Mouse (Mus musculus) ES-E14 (cell line): ENCODE measurements around the gene Sncb. TPM values are rescaled to one million over a fixed set of nuclear protein-coding genes. Genes with fewer than 3 reads are reported as not detected.

ENCODE experiments used
- DNase-seq: peaks from one replicate; pipeline ENCODE4 v3.0.0-alpha.2; 2013; ENCODE audit warnings: low read depth, low spot score
- H3K27ac ChIP-seq: 2 replicates; pipeline ENCODE4 v1.5.1; 2012; ENCODE audit warnings: low read depth, mild to moderate bottlenecking, low read length, moderate library complexity, mixed read lengths; ENCODE audit not compliant: poor library complexity, insufficient read depth, severe bottlenecking
- H3K36me3 ChIP-seq: 2 replicates; pipeline ENCODE4 v1.6.1; 2012; ENCODE audit warnings: mild to moderate bottlenecking, low read length, moderate library complexity, mixed read lengths; ENCODE audit not compliant: control insufficient read depth, poor library complexity, insufficient read depth, severe bottlenecking
- H3K4me1 ChIP-seq, 2 experiments: fragments of 150-350 bp in 1 of 2; sonication (generic) in 1 of 2; 2 replicates each; pipeline ENCODE4 v1.6.1; 2012; ENCODE audit warnings: low read length in 2 of 2, mild to moderate bottlenecking in 1 of 2, mixed read lengths in 1 of 2; ENCODE audit not compliant: control insufficient read depth in 2 of 2, insufficient read depth in 2 of 2, poor library complexity in 1 of 2
- H3K4me3 ChIP-seq, 2 experiments: fragments of 150-350 bp in 1 of 2; sonication (generic) in 1 of 2; 2 replicates each; pipeline ENCODE4 v1.5.1; 2012; ENCODE audit warnings: low read length in 2 of 2, low read depth in 1 of 2, mild to moderate bottlenecking in 1 of 2, mixed read lengths in 1 of 2; ENCODE audit not compliant: insufficient read depth in 1 of 2, poor library complexity in 1 of 2, severe bottlenecking in 1 of 2
- H3K9ac ChIP-seq: 2 replicates; pipeline ENCODE4 v1.6.1; 2012; ENCODE audit warnings: low read depth, mild to moderate bottlenecking, low read length, mixed read lengths; ENCODE audit not compliant: poor library complexity, insufficient read depth, severe bottlenecking
- H3K9me3 ChIP-seq: fragments of 150-350 bp; sonication (generic); 2 replicates; pipeline ENCODE4 v1.6.1; 2012; ENCODE audit warnings: low read depth, mild to moderate bottlenecking, low read length; ENCODE audit not compliant: control insufficient read depth, insufficient read depth
- CHD2 ChIP-seq: IDR thresholded peaks from 2 replicates; pipeline ENCODE4 v1.6.1; 2014; ENCODE audit warnings: mild to moderate bottlenecking, low read depth, low read length, inconsistent platforms
- HCFC1 ChIP-seq: IDR thresholded peaks from 2 replicates; pipeline ENCODE4 v1.6.1; 2012; ENCODE audit warnings: low read length, inconsistent platforms, borderline replicate concordance; ENCODE audit not compliant: insufficient read depth
- MAFK ChIP-seq: IDR thresholded peaks from 2 replicates; pipeline ENCODE4 v1.6.1; 2014; ENCODE audit warnings: mild to moderate bottlenecking, low read depth, low read length, inconsistent platforms; ENCODE audit not compliant: insufficient read depth
- ZC3H11A ChIP-seq: IDR thresholded peaks from 2 replicates; pipeline ENCODE4 v1.6.1; 2012; ENCODE audit warnings: low read depth, mild to moderate bottlenecking, inconsistent platforms, low read length, borderline replicate concordance
- ZNF384 ChIP-seq: IDR thresholded peaks from 2 replicates; pipeline ENCODE4 v1.6.1; 2012; ENCODE audit warnings: low read depth, low read length, inconsistent platforms
- in situ Hi-C, 2 experiments: fragments of 600-800 bp; cut with MboI; formaldehyde crosslinking; loops; one replicate each; pipeline ENCODE4 v1.15.1; 2025; ENCODE audit warnings: low sequenced_read_pairs in 2 of 2, inconsistent platforms in 1 of 2; ENCODE audit not compliant: unreplicated experiment in 2 of 2
- total RNA-seq: library from RNA; depleted of rRNA; stranded (reverse); fragments of 300-350 nt; gene quantifications from 2 replicates; pipeline ENCODE4 v1.2.3, GENCODE M21; 2012

Sncb gene
- total RNA-seq, 1 experiment, result not detected

DNA sequence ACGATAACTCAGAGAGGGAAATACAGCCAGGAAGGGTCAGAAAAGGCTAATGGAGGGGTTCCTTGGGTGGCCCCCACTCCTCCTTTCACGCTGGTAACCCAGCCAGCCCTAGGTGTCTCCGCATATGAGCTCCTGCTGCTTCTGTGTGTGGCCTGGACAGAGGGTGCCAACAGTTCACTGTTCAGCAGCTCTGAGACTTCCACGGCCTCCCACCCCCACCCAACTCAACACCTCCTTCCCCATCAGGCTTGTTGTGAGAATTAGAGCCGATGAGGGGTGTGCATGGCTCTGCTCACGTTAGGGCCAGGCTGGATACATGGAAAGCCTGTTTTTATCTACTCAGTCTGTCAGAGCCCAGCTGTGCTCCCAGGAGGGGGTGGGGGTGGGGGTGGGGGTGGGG, 20.3 kb downstream of the Sncb start:
- TF ChIP-seq CHD2, result no peak
- TF ChIP-seq ZNF384, result no peak
- no peak for TF ChIP-seq MAFK
- TF ChIP-seq ZC3H11A, result no peak
- TF ChIP-seq HCFC1, result no peak
- DNase-seq, result no peak
- no peaks in the 10 kb centered on the region for H3K36me3 ChIP-seq
- no peak overlapping the region for H3K4me3 ChIP-seq
- in situ Hi-C loops, result no loop called here
- no peak overlapping the region for H3K9ac ChIP-seq
- H3K9me3 ChIP-seq, result no peaks in the 10 kb centered on the region
- no peak overlapping the region for H3K27ac ChIP-seq
- 0 out of 4 replicates have a peak, but pooled peaks cover 0 to 2% of the 10 kb centered on the region in 2 experiments for H3K4me1 ChIP-seq

- H3K9me3 ChIP-seq, result no peaks in the 10 kb centered on the region
- no peaks in the 10 kb centered on the region for H3K36me3 ChIP-seq
- H3K27ac ChIP-seq, result no peak overlapping the region
- H3K4me3 ChIP-seq, result peak overlapping the region; percentile 74 to 82
- no peak for TF ChIP-seq HCFC1
- TF ChIP-seq CHD2, result no peak
- TF ChIP-seq ZC3H11A, result no peak
- no peak for TF ChIP-seq ZNF384
- TF ChIP-seq MAFK, result no peak
- 0 out of 4 replicates have a peak, but pooled peaks cover 0 to 4% of the 10 kb centered on the region in 2 experiments for H3K4me1 ChIP-seq
- peak overlapping the region; percentile 77 for H3K9ac ChIP-seq
- in situ Hi-C loops, result no loop called here
- DNase-seq, result no peak
Observed at GRCm38 (mm10) chr13:54738213-54738601, 28.2 kb downstream of the Sncb start.

- no peak for DNase-seq
- H3K9me3 ChIP-seq, result no peaks in the 10 kb centered on the region
- peak overlapping the region; percentile 77 for H3K9ac ChIP-seq
- in situ Hi-C loops, result no loop called here
- no peak for TF ChIP-seq ZC3H11A
- no peak for TF ChIP-seq HCFC1
- no peak for TF ChIP-seq ZNF384
- no peak for TF ChIP-seq CHD2
- TF ChIP-seq MAFK, result no peak
- H3K36me3 ChIP-seq, result no peaks in the 10 kb centered on the region
- H3K4me3 ChIP-seq, result peak overlapping the region; percentile 74 to 82
- no peak overlapping the region for H3K27ac ChIP-seq
- 0 out of 4 replicates have a peak, but pooled peaks cover 0 to 4% of the 10 kb centered on the region in 2 experiments for H3K4me1 ChIP-seq
Observed at GRCm38 (mm10) chr13:54737488-54738212, 28.7 kb downstream of the Sncb start.

GRCm38 (mm10) chr13:54736931-54737330, 29.5 kb downstream of the Sncb start:
- TF ChIP-seq ZC3H11A (no peak), MAFK (no peak)
- H3K36me3 ChIP-seq, result no peaks in the 10 kb centered on the region
- no peaks in the 10 kb centered on the region for H3K9me3 ChIP-seq
- H3K9ac ChIP-seq, result no peak overlapping the region; the same call in 1 of the 2 replicates
- DNase-seq, result no peak
- H3K27ac ChIP-seq, result no peak overlapping the region
- 0 out of 4 replicates have a peak, but pooled peaks cover 0 to 4% of the 10 kb centered on the region in 2 experiments for H3K4me1 ChIP-seq
- in situ Hi-C loops, result no loop called here
- peak overlapping the region in 1 of 2 experiments; percentile 74; a peak in 2 of 4 replicates for H3K4me3 ChIP-seq

DNA sequence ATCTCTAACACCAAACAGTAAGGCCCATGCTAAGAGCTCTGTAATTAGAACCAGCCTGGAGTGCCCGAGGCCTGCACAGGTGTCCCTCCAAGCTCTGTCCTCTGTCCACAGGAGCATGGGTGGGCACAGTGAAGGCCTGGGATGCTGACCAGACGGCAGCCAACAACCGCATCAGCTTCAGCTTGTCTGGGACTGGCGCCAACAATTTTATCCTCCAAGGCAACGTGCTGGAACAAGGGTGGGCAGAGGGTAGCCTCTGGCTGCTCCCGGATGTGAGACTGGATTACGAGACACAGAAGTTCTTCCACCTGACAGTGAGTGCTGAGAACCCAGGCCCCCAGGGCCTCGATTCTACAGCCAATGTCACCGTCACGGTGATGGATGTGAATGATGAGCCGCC, 40.3 kb downstream of the Sncb start:
- Histone ChIP-seq H3K27ac (no peak overlapping the region), H3K36me3 (no peaks in the 10 kb centered on the region), H3K9ac (no peak overlapping the region), H3K4me1 (no peaks in the 10 kb centered on the region), H3K4me3 (no peak overlapping the region), H3K9me3 (no peaks in the 10 kb centered on the region)
- TF ChIP-seq HCFC1 (no peak), MAFK (no peak), ZC3H11A (no peak), CHD2 (no peak), ZNF384 (no peak)
- DNase-seq, result no peak
- in situ Hi-C loops, result no loop called here
